Mouse (Mus musculus): ENCODE results near the gene Tjp1. TPM values are rescaled to one million over a fixed set of nuclear protein-coding genes. Genes with fewer than 3 reads are reported as not detected.

Tjp1 gene
- polyA plus RNA-seq, 1 experiment = 30.5 TPM

GRCm38 (mm10) chr7:65370787-65371616, 156.6 kb downstream of the Tjp1 start:
- no peak for TF ChIP-seq GATA1 (IDR thresholded peaks at IDR 0.05; ENCODE audit: low read length)

GRCm38 (mm10) chr7:65370381-65370786, 157.2 kb downstream of the Tjp1 start:
- no peak for TF ChIP-seq GATA1 (IDR thresholded peaks at IDR 0.05; ENCODE audit: low read length)

- TF ChIP-seq GATA1 (IDR thresholded peaks at IDR 0.05; ENCODE audit: low read length) = no peak
Measured at GRCm38 (mm10) chr7:65369101-65369500, 158.5 kb downstream of the Tjp1 start.

- no peak for TF ChIP-seq GATA1 (IDR thresholded peaks at IDR 0.05; ENCODE audit: low read length)
Measured at GRCm38 (mm10) chr7:65367386-65368245, 160.0 kb downstream of the Tjp1 start.

GRCm38 (mm10) chr7:65366153-65366552, 161.4 kb downstream of the Tjp1 start:
- TF ChIP-seq GATA1 (IDR thresholded peaks at IDR 0.05; ENCODE audit: low read length) = no peak

GRCm38 (mm10) chr7:65365560-65365959, 162.0 kb downstream of the Tjp1 start:
- TF ChIP-seq GATA1 (IDR thresholded peaks at IDR 0.05; ENCODE audit: low read length) = no peak

GRCm38 (mm10) chr7:65360278-65360677, 167.3 kb downstream of the Tjp1 start:
- TF ChIP-seq GATA1 (IDR thresholded peaks at IDR 0.05; ENCODE audit: low read length) = no peak

- no peak for TF ChIP-seq GATA1 (IDR thresholded peaks at IDR 0.05; ENCODE audit: low read length)
Measured at GRCm38 (mm10) chr7:65359774-65360173, 167.8 kb downstream of the Tjp1 start.

- TF ChIP-seq GATA1 (IDR thresholded peaks at IDR 0.05; ENCODE audit: low read length) = no peak
Measured at GRCm38 (mm10) chr7:65357538-65357937, 170.0 kb downstream of the Tjp1 start.

GRCm38 (mm10) chr7:65356204-65356603, 171.4 kb downstream of the Tjp1 start:
- no peak for TF ChIP-seq GATA1 (IDR thresholded peaks at IDR 0.05; ENCODE audit: low read length)

- TF ChIP-seq GATA1 (IDR thresholded peaks at IDR 0.05; ENCODE audit: low read length) = no peak
Measured at GRCm38 (mm10) chr7:65354908-65355307, 172.7 kb downstream of the Tjp1 start.

- no peak for TF ChIP-seq GATA1 (IDR thresholded peaks at IDR 0.05; ENCODE audit: low read length)
Measured at GRCm38 (mm10) chr7:65350348-65351079, 177.1 kb downstream of the Tjp1 start.

GRCm38 (mm10) chr7:65348540-65348939, 179.0 kb downstream of the Tjp1 start:
- no peak for TF ChIP-seq GATA1 (IDR thresholded peaks at IDR 0.05; ENCODE audit: low read length)

GRCm38 (mm10) chr7:65345314-65345713, 182.3 kb downstream of the Tjp1 start:
- no peak for TF ChIP-seq GATA1 (IDR thresholded peaks at IDR 0.05; ENCODE audit: low read length)

- no peak for TF ChIP-seq GATA1 (IDR thresholded peaks at IDR 0.05; ENCODE audit: low read length)
Measured at GRCm38 (mm10) chr7:65337581-65338270, 189.9 kb downstream of the Tjp1 start.
